Mouse (Mus musculus) layer of hippocampus, postnatal 36 days (tissue): Measurements from ENCODE around the gene Ror2. TPM values are rescaled to one million over a fixed set of nuclear protein-coding genes. Genes with fewer than 3 reads are reported as not detected.

Source experiments
- DNase-seq, 2 experiments: peaks; one replicate each; pipeline ENCODE4 v3.0.0; 2022
- total RNA-seq, 2 experiments: library from RNA; stranded (reverse); gene quantifications; 2 replicates each; pipeline ENCODE4 v1.2.3; 2021

Gene Ror2
- total RNA-seq, 2 experiments from 2014 or later: 0.65 to 0.91 TPM

DNA sequence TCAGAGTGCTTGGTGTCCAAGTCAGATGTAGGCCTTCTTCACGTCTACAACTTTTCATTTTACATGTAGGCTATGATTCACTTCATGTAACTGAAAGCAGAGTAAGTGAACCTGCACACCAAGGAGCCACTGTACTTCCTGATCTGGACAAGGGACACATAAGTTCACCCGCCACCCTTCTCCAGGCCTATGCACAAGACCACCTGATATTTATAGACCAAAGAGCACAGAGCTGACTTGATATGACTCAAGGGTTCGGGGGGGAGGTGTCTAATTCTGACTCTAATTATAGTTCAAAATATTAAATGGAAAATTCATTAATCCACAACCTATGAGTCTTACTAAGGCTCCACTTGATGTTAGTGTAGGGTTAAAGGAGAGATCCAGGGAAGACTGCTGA lies 14.3 kb downstream of the Ror2 start:
- DNase-seq: no peak

GRCm38 (mm10) chr13:53270549-53270948 lies 15.4 kb downstream of the Ror2 start:
- no peak for DNase-seq

- DNase-seq: no peak
Measured at GRCm38 (mm10) chr13:53268541-53268940, 17.4 kb downstream of the Ror2 start.

DNA sequence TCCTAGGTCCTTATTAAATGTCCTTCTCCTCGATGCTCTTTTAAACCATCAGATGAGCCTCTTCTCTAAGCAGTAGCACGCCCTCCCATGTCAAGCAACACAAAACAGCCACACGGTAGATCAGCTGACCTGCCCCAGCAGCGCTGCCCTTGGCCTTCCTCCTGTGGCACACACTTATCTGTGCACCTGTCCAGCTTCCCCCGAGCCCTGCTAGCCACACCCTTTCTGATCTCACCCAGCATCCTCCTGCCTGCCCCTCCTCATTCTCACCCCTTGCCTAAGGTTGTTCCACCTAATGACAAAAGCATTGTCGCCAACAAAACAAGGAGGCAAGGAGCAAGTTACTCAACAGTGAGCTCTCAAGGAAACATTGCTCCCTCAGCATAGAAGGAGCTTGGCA lies 18.1 kb downstream of the Ror2 start:
- DNase-seq: no peak

DNA sequence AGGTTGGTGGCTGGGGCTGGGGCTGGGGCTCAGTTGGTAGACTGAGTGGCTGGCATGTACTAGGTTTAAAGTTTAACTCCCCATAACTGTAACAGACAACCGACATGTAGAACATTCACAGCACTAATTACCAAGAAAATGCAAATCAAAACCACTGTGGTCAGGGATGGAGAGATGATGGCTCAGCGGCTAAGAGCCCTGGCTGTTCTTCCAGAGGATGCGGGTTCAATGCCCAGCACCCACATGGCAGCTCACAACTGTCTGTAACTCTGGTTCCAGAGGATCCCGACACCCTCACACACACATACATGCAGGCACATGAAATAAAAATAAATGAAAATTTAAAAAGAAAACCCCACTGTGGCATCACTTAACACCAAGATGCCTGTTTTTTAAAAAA lies 18.8 kb downstream of the Ror2 start:
- no peak for DNase-seq

DNA sequence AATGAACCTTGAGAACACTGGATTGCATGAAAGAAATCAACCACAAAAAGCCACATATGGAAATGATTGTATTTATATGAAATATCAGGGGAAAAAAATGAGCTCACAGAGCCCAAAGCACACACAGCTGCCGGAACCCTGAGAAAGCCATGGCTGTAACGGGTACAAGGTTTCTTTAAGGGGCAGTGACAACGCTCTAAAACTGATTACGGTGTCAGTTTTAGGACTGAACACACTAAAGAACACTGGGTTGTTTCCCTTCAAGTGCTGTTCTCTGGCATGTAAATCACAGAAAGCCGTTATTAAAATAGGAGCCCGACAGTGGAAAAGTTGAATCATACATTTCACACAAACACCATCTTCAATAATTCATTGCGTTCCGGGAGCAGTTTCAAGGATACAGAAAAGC lies 19.4 kb downstream of the Ror2 start:
- no peak for DNase-seq

GRCm38 (mm10) chr13:53264896-53265295 lies 21.0 kb downstream of the Ror2 start:
- no peak for DNase-seq

DNA sequence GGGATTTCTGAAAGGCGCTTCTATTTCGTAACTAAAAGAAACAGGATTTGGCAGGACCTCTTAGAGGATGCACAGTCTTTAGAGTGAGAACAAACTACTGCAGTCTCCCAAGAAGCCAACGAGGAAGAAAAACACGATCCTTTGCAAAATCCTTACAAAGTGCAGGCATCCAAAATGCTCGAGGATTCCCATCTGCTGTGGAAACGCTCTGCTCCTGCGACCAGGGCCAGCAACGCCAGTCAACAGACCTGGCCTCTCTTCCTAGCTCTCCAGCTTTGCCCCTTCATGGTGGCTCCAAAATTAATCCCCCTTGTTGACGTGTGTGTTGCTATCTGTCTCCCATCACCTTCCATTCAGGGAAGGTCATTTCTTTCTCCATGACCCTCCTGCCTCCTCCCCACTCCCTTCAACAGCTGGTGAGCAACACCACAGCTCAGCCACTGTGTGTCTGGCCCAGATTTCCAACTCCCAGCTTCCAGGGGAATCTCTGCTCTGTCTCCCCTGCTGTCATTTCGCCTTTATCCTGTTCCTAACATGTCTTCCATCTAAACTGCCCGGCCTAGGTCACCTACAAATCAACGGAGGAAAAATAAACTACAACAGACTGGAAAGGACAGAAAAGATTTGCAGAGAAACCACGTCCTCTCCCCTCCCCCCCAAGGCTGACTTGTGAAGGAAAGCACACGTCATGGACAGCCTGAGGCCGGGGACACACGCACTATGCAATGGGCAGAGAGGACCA lies 23.2 kb downstream of the Ror2 start:
- DNase-seq: no peak

- no peak for DNase-seq
Measured at GRCm38 (mm10) chr13:53261106-53261771, 24.7 kb downstream of the Ror2 start.

GRCm38 (mm10) chr13:53258943-53259342 lies 27.0 kb downstream of the Ror2 start:
- no peak for DNase-seq

- no peak for DNase-seq
Measured at GRCm38 (mm10) chr13:53258497-53258896, 27.4 kb downstream of the Ror2 start.

- DNase-seq: no peak
Measured at GRCm38 (mm10) chr13:53253255-53253654, 32.7 kb downstream of the Ror2 start.

GRCm38 (mm10) chr13:53248586-53249401 lies 37.1 kb downstream of the Ror2 start:
- DNase-seq: no peak

- no peak for DNase-seq
Measured at GRCm38 (mm10) chr13:53248080-53248479, 37.8 kb downstream of the Ror2 start.

- DNase-seq: no peak
Measured at GRCm38 (mm10) chr13:53247175-53247574, 38.7 kb downstream of the Ror2 start.

GRCm38 (mm10) chr13:53244151-53244550 lies 41.8 kb downstream of the Ror2 start:
- DNase-seq: no peak

- no peak for DNase-seq
Measured at GRCm38 (mm10) chr13:53237455-53237854, 48.5 kb downstream of the Ror2 start.

- no peak for DNase-seq
Measured at GRCm38 (mm10) chr13:53236434-53237401, 49.2 kb downstream of the Ror2 start.

DNA sequence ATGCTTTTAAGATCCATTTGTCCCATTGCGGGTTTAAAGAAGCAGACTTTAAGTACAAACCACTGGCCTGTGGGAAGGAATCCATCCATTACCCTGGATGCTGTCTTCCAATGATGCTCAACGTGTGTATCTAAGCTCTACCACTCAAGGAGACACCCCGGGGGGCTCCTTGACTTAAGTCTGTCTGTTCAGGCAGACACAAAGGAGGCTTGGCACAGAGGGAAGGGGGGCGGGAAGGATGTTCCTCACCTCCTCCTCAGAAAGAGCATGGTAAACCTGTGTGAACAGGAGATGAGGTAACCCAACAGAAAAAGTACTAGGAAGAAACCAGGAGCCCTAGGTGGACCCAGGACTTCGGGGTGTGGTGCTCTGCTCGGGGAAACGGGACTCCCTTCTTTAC lies 50.0 kb downstream of the Ror2 start:
- DNase-seq: no peak

- DNase-seq: no peak
Measured at GRCm38 (mm10) chr13:53234844-53235243, 51.1 kb downstream of the Ror2 start.

DNA sequence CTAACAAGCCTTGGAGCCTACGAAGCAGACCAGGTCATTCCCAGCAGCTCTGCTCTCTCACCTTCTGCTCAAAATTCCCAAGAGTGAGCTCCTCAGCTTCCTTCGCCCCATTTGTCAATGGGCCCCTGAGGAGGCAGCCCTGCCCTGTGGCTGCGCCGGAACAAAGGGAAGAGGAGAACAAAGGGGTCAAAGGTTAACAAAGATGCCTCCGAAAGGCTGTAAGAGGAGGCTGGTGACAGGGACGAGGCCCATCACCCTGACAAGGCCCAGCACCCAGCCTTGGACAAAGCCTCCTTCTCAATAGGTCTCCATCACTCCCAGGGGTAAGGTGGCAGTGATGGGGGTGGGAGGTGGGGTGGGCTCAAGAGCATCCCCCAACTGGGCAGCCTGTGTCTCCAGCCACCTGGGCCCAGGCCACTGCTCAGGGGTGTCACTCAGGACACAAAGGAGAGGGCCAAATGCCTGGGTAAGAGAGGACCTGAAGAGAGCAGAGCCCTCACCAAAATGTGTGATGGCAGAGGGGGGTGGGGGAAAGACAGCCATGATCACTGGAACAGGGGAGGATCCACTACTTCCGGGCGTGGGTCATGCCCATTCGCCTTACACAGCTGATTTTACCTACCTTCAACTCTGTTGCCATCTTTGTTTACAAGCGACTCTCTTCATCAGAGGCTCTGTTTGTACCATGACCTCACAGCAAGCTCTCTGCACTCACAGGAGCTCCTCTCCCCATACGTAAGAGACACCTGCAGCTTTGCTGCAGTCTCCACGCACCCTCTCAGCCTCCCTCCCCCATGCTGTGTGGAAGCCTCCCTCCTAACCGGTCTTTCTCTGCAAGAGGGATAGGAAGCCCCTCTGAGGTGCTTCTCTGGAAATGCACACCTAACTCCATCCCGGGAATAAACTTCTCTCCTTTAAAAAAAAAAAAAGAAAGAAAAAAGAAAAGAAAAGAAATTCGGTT lies 51.8 kb downstream of the Ror2 start:
- no peak for DNase-seq
